Mouse (Mus musculus): Measurements from ENCODE around the gene Dusp13.

Gene Dusp13

DNA sequence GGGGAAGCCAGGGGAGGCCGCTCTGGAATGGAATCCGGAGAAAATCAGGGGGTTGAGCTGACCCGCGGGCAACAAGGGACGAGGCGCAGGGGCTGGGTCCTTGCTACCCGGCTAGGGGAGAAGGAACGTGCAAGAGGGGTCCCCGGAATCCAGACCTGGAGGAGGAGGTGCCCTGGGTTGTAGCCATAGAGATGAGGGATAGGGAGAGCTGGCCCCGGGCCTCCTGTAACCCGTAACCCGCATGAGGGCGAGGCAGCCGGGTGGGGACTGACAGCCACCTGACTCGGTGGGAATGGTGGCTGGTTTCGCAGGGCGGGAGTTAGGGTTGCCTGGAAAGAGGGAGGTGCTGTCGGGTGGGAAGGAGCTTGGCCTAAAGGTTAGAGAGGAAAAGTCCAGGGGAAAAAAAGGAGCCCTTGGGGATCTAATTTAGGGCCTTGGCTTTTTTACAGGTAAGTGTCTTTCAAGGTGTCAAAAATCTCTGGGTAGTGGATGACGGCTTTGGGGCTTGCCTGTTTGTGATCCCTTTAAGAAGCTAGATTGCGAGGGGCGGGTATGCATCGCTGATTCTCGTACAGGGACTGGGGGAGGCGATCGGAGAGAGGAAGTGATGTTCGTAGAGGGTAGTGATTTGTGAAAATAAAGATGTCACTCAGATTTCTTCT, at the start of gene Dusp13:
TSS of gene Dusp13 (minus strand) at position 301 of the 662 bp plus-strand sequence.
- DNase-seq (ENCODE audit: low read depth, low spot score), result peak; percentile 49

DNA sequence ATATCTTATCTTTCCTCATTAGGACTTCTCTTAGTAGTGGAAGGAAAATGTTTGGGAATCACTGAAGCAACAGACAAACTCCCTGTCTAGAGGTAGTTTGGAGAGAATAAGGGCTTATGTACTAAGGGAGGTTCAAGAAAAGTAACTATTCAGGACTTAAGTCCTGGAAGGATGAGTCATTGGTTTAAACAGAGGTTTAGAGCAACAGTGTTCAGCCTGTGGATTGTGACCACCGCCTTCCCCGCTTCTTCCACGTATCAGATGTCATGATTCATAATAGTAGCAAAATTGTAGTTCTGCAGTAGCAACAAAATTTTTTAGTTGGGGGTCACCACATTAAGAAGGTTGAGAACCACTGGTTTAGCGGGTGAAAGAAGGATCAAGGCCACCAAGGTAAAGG, 49.7 kb upstream of the Dusp13 start:
- DNase-seq (ENCODE audit: low read depth, low spot score), result no peak

DNA sequence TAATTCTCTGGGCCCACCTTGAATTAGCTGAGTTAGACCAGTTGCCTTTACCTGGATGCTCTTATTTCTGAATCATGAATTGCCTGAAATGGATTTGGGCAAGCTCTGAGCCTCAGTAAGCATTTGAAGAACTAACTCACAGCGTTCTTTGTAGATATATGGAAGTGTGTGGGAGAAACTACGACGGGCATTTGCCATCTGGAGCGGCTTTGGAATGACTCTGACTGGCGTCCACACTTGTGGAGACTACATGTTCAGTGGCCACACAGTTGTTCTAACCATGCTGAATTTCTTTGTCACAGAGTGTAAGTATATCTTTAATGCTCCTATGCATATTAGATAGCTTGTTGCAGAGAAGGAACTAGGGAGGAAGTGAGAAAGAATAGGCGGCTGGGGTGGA, 41.3 kb upstream of the Dusp13 start:
- no peak for DNase-seq (ENCODE audit: low read depth, low spot score)

DNA sequence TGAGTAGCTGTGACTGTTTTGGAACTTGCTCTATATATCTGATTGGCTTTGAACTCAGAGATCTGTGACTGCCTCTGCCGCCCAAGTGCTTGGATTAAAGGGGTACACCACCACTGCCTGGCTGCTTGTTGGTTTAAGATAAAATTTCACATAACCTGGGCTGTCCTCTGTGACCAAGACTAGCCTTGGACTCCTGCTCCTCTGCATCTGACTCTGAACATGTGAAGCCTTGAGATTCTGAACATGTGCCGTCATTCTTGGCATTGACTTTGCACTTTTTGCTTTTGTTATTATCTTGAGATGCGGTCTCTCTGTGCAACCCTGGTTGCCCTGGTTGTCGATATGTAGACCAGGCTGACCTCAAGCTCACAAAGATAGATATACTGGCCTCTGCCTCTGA, 40.7 kb upstream of the Dusp13 start:
- no peak for DNase-seq (ENCODE audit: low read depth, low spot score)

DNA sequence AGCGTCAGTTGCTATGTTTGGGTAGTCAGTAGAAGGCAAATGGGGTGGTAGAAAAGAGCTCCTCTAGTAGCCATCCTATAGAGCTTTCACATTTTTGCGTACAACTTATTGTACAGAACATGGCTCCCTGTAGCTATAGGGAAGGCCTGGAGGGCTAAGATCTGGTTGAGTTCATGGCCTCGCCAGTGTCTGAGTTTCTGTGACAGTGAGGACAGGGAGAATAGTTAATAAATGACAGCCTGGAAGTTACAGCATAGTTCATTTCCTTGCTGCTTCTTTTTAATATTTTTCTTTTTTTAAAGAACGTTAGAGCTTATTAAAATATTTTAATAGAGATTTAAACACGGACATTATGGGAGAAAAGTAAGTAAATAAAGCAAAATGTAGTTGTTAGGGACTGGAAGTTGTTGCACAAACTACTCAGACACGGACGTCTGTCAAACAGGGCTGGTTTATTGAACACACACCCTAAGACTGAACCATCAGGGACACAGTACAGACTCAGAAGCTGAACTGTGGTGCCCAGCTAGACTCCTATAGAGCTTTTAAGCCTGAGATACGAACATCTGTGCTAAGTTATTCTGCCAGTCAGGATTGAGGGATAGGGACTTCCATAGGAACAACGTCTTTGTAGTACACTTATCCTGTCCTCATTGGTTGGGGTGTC, 39.7 kb upstream of the Dusp13 start:
- no peak for DNase-seq (ENCODE audit: low read depth, low spot score)

DNA sequence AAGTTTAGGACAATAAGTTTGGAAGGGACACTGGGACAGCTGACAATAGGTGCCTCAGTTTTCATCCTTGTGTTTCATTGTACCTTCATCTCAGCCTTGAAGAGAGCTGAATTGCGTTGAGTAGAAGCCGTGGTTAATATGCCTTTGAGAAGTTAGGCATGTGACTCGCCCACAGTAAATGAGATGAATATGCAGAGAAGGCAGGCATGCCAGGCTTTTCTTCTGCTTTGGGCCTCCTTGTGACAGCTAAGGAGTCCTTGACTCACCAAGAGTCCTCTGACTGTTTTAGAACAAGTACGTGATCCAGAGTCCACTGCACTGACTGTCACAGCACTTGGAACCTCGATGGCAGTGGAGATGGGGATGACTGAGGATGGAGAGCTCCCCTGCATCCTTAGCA, 37.1 kb upstream of the Dusp13 start:
- no peak for DNase-seq (ENCODE audit: low read depth, low spot score)

DNA sequence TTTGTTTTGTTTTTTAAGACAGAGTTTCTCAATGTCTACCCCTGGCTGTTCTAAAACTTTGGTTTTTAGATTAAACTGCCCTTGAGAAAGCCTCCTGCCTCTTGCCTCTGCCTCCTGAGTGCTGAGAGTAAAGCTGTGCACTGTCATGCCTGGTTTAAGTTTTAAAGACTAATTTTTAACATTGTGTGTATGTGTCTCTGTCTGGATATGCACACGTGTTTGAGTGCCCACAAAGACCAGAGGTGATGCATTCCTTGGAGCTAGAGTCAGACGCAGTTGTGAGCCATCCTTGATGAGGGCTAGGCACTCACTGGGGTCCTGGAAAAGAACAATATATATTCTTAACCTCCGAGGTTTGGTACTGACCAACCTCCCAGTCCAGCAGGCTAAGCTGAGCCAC, 36.4 kb upstream of the Dusp13 start:
- DNase-seq (ENCODE audit: low read depth, low spot score), result no peak

DNA sequence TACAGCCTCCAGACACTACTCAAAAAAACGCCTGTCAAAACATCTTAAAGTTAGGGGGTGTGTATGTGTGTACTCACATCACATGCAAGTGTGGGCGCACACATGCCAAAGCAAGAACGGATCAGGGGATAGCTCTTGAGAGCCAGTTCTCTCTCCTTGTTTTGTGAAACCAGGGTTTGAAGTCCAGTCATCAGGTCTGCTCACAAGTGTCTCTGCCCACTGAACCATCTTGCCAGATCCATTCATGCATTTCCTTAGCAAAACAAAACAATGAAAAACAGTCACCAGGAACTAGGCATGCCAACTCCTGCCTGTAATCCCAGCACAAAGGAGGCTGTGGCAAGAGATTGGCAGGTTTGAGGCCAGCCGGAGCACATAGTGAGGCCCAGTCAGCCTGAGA, 35.5 kb upstream of the Dusp13 start:
- DNase-seq (ENCODE audit: low read depth, low spot score), result no peak

DNA sequence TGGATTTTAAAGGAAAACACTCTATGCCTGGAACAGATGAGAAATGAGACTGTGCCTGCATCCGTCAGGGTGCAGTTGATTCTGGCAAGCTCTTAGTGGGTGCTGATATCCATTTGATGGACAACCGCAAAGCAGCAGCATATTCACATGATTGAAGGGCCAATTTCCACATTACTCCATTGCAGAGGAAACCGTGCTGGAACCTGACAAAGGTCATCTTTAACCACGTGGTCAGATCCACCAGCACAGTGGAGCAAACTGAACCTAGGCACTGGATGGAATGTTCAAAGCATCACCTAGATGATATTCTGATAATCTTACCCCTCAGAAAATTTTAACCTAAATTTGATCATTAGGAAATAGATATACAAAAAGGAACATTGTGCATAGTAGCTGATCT, 25.2 kb upstream of the Dusp13 start:
- DNase-seq (ENCODE audit: low read depth, low spot score), result no peak

DNA sequence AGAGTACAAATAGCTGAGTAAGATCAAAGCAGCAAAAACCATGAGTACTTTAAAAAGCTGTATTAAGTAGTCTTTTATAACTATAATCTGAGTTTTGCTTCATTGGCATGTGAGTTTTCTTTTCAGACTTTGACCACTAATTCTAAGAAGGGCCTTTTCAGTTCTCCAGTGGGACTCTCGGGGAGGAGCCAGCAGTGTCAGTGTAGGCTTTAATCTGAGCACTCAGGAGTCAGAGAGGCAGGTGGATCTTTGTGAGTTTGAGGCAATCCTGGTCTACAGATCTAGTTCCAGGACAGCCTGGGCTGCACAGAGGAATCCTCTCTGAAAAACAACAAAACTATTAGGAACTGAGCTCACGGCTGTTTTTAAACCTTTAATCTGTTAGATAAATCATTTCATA, 23.0 kb upstream of the Dusp13 start:
- no peak for DNase-seq (ENCODE audit: low read depth, low spot score)

DNA sequence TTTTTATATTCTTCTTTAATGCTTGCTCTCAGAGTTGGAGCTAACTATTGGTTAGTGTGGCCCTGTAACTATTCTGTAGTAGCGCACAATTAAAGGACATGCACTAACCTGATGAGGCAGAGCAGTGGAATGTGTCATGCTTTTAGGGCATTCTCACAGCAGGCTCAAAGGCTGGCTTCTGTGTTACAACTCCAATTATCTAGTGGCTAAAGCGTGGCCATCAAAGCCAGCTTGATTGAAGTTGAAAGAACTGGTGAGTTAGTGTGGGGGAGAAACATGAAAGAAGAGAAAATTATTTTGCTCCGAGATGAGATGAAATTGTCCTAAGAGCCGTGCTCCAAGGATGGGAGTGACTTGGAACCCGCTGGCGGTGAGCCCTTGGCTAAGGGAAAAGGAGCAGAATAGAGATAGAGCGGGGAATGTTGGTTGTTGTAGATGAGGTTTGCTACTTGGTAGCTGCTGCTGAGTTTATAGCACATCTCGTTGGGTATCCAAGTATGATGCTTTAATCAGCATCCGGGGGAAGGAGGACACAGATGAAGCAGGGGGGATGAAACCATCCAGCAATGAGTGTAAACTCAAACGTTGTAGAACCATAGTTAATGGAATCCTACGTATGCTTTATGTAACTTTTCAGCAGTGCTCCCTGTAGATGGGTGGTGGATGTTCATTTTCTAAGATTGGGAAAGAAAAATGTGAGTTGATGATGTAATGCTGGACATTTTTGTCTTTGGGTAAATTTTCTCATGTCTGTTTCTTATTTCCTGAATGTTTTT, 21.7 kb upstream of the Dusp13 start:
- no peak for DNase-seq (ENCODE audit: low read depth, low spot score)

DNA sequence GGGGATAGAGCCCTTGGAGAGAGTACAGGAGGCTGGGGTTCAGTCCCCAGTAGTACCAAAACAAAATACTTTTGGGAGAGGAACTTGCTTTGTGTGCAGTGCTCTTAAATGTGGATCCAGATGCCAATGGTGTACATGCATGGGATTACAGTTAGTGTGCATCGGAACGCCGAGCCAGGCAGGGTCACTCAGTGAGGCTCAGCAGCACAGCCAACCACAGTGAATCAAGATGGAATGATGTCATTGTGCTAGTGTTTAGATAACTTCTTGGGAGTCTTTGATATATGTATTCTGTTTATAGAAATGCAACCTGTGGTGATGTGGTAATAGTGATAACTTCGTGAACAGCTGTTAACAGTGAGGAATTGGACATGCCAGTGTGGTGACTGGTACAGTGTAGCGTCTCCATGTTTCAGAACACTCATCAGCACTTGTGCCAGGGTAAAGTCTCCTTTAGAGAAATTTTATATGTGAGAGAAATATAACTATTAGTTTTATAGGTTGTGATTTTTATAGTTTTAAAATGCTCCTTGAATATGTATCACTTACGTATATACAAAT, 15.5 kb upstream of the Dusp13 start:
- DNase-seq (ENCODE audit: low read depth, low spot score), result no peak

DNA sequence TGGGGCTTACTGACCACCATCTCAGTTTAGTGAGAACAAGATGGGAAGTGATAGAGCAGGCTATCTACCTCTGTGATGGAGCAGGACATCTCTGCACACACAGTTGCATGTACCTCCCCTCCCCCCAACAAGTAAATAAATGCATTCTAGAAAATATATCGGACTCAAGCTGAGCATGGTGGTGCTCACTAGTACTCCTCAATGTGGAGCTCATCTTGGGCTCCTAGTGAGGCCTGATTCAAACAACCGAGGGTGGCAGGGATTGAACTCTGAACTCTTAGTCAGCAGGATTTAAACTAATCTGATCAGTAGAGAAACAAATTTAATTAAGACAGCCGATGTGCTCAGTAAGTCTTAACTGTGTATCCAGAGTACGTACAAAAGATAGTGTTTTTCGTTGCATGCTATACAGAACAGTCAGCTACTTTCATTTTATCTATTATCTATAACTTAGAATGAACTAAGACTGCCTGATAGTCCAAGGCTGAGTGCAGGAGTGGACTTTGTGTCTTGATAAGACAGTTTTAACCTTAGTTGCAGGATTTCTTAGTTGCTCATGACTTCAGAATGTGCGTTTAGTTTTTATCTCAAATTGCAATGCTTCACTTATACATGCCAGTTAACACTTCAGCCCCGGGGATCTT, 14.9 kb upstream of the Dusp13 start:
- DNase-seq (ENCODE audit: low read depth, low spot score), result no peak

DNA sequence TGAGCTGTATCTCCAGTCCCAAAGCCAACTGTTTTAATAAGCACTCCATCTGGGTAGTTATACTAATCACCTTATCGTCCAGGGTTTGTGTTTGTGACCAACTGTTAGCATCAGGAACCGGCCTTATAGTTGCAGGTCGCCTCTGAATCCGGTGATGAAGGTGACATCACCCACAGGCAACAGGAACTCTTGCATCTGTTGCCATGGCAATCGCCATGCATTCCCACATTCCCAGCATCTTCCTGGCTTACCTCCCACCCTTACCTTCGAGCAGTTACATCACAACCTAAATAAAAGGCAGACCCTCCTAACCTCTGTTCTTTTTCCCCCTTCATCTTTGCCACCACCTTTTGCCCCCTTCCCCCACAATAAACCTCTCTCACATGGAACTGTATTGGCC, 13.7 kb upstream of the Dusp13 start:
- no peak for DNase-seq (ENCODE audit: low read depth, low spot score)

DNA sequence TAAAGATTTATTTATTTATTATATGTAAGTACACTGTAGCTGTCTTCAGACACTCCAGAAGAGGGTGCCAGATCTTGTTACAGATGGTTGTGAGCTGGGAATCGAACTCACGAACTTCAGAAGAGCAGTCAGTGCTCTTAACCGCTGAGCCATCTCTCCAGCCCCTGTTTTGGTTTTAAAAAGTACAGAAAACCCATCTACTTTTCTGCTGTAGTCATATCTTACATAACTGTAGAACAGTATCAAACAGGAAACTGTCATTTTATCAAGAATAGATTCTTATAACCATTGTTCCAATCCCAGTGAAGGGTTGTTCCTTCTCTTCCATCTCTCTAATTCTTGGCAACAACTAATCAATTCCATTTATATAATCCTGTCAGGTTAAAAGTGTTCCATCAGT, 12.8 kb upstream of the Dusp13 start:
- DNase-seq (ENCODE audit: low read depth, low spot score), result no peak

DNA sequence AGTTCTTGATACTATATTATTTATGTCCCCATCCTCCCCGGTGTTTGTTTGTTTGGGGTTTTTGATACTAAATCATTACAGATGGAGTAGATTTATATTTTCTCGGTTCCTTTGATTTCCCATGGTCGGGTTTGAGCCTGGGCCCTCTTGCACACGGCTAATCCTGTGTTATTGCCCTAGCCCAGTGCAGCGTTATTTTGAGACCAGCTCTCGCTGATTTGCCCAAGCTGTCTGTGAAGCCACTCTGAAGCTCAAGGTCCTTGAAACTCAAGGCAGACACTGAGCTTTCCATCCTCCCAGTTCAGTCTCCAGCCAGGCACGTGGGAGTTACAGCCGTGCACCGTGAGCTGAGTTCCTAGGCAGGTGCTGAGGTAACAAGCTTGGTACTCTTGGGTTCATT, 10.6 kb upstream of the Dusp13 start:
- no peak for DNase-seq (ENCODE audit: low read depth, low spot score)

DNA sequence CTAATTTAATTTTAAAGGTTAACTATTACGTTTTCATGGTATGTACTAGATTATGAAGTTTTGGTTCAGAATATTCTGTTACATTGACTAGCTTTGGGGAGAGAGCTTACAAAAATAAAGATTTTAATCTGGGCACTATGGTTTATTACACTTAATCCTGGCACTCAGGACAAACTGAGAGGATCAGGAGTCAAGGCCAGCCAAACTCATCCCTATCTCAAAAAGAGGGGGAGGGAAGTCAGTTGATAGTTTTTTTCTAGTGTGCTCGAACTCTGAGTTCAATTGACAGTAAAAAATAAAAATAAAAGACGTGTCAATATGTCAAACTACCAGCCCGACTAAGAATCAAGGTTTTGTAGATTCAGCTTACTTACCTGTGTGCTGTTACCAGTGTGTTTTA, 2.4 kb upstream of the Dusp13 start:
- no peak for DNase-seq (ENCODE audit: low read depth, low spot score)

DNA sequence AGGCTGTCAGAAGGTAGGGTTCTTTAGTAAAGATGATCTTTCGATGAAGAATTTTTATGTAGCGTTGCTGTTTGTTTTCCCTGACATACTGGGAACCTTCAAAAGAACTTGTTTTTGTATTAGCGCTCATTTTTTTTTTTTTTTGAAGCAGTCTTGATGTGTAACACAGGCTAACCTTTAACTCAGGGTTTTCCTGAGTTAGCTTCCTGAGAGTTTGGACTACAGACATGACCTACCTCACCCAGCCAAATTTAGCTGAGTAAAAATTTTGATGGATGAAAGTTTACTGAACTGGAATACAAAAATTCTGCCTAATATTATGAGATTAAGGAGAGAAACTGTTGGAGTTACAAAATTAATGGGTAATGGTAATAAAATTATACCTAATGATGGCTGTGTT, 1.4 kb upstream of the Dusp13 start:
- DNase-seq (ENCODE audit: low read depth, low spot score), result no peak

DNA sequence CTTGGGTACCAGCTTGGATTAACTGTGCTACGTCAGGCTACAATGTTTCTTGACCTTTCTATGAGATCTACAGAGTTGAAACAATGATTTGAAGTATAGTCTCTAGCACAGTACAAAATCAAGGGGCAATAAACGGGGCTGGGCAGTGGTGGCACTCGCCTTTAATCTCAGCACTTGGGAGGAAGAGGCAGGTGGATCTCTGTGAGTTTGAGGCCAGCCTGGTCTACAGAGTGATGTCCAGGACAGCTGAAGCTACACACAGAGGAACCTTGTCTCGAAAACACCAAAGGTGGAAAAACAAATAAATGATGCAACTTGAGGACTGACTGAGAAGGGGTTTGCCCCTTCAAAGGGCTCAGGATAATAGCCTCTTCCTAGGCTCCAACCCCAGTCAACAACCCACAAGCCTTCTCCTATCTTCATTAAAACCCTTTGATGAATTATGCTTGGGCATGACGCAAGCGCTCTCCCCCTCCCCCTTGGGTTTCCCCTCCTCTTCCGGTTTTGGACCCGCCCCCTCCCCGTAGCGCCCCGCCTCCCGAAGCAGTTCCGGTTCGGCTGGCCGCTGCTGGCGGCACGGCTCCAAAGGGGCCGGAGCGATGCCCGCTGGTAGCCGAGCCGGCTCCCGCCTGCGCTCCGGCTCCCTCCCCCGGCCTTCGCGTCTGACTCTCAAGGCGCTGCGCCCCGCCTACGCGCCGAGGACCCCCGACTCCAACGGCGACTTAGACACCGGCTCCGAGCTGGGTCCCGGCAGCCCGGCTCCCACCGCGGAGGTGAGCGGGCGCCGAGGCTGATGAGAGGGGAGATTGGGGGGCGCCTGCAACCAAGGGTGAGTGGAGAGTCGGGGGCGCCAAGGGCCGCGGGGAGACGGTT, 737 bp downstream of the Dusp13 start, which contains the start of gene Samd8:
TSS of gene Samd8 (plus strand) at position 524 of the 873 bp plus-strand sequence.
- peak; percentile 65 for DNase-seq (ENCODE audit: low read depth, low spot score)

DNA sequence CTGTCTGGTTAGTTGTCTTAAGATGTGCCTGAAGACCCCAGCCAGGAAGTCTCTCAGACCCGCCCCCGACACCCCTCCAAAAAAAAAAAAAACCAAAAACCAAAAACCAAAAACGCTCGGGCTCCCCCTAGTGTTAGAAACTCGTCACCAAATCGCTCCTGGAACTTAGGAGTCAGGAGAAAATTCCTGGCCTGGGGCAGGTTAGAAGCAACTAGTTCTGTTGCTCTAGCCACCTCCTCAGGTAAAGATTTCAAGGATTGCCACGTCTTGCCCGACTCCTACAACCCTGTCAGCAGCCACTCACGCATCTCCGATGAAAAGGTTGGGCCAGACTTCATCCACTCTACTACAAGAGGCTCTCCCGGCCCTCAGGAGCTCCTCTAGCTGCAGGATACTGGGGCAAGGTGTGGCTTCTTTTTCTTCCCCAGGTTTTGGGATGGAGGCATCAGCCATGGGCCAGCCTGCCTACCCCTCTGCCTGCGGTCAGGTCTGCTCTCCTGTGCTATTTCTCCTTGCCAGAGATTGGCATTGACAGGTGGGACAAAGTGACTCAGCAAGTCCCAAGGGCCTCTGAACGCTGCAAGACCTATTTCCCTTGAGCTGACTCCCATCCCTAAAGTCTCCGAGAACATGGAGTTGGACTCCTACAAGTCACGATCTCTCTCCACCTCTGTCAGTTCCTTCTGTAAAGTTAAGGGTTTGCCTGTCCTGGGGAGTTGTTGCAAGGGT, 2.7 kb downstream of the Dusp13 start:
- DNase-seq (ENCODE audit: low read depth, low spot score), result peak; percentile 17
